Mouse (Mus musculus): ENCODE results near the gene St6gal1. TPM values are rescaled to one million over a fixed set of nuclear protein-coding genes. Genes with fewer than 3 reads are reported as not detected.

Gene St6gal1
- total RNA-seq, 2 experiments from 2014 or later = 3.2 to 7.5 TPM

DNA sequence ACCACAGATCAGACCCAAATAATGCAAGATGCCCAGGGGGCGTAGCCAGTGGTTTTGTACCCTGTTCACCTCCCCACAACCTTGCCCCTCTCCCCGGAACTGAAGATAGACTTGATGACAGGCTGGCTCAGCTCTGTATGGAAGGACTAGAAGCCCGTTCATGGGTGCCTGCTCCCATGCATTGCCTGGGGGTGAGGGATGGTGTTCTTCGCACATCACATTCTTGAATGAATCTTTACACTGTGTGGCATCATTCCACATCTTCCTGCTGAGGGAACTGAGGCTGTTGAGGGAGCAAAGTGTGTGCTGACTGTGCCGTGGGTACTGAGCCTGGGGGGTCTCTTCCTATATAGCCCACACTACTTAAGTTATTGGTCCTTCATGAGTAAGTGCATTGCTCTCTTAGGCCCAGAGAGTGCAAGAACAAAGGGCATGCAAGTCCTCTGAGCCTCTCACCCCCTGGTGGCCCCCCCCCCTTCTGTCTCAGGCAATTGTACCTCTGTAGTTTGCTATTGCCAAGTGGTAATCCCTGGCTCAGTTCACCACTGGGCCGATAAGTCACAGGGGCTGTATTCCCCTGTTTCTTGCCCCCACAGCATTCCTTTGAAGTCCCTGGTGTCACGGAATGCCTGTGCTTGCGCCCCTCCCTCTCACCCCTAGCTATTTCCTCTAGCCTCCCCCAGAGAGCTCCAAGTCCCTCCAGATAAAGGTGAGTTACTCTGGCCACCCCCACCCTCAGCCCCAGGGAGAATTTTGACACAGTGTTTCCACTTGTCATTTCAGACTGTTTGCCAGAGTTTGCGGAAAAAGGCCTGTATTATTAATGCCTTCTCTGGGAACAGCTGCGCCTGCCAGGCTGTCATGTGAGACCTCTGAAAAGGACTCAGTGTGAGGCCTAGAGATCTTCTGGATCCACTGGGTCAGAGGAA is 45.7 kb downstream of the St6gal1 start:
- ATAC-seq (replicated peaks; ENCODE audit: low FRiP score, poor library complexity, severe bottlenecking) = no peak

DNA sequence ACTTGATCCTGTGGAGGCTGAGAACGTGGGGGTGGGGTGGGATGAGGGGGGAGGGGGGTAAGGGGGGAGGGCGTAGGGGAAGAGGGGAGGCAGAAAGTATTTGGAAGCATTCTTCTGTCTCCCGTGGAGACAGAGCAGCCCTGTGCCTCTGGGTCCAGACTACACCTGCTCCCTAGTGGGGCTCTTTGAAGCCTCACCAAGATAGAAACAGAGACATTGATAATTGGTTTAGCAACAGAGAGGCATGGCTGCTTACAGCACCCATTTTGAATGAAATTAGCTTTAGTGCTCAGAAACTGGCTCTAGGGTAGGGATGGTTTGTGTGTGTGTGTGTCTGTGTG is 46.3 kb downstream of the St6gal1 start:
- no peak for ATAC-seq (replicated peaks; ENCODE audit: low FRiP score, poor library complexity, severe bottlenecking)

DNA sequence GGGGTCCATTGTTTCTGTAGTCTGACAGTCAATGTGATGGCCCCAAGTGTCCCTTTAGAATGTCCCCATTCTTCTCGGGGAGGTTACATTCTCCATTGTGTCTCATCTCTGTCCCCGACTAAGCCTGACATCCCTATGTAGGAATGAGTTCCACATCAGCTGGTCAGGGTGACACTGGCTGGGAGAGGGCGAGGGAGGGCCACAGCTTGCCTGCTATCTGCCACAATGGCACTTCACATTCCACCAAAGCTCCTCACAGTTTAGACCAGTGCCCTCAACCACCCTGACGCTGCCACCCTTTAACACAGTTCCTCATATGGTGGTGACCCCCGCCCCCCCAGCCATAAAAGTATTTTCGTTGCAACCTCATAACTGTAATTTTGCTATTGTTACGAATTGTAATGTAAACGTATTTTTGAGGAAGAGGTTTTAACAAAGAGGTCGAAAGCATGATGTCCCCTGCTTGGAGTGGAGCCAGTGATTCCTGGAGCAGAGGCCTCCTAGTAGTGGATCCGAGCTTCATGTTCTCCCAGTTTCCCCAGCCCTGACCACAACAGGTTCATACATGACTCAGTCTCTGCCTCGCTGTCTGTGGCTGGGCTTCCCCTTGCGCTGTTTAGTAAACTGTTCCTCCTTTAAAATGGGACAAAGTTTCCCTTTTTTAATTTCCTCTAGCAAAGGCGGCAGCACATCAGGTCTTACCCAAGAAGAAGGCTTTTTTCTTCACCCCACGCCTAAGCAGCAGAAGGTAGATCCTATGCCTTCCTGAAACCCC is 47.4 kb downstream of the St6gal1 start:
- no peak for ATAC-seq (replicated peaks; ENCODE audit: low FRiP score, poor library complexity, severe bottlenecking)

- ATAC-seq (replicated peaks; ENCODE audit: low FRiP score, poor library complexity, severe bottlenecking) = no peak
Measured at GRCm38 (mm10) chr16:23272521-23273230, 48.1 kb downstream of the St6gal1 start.

GRCm38 (mm10) chr16:23274005-23274404 is 49.5 kb downstream of the St6gal1 start:
- no peak for ATAC-seq (replicated peaks; ENCODE audit: low FRiP score, poor library complexity, severe bottlenecking)

- no peak for ATAC-seq (replicated peaks; ENCODE audit: low FRiP score, poor library complexity, severe bottlenecking)
Measured at GRCm38 (mm10) chr16:23274606-23275310, 50.2 kb downstream of the St6gal1 start.

DNA sequence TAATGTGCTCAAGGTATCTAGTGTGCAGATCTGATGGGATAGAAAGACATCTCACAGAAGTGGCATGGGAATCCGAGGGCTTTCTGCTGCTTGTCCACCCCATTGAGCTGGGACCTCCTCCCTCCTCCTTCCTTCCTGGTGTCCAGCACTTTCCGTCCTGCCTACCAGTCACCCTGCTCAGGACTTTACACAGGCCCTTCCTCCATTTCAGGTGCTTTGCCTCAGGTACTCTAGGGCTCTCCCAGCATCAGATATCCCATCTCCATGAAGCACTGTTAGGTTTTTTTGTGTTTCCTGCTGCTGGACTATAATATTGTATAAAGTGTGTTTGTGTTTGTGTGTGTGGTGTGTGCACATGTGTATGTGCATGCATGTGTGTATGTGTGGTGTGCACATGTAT is 51.1 kb downstream of the St6gal1 start:
- ATAC-seq (replicated peaks; ENCODE audit: low FRiP score, poor library complexity, severe bottlenecking) = no peak

GRCm38 (mm10) chr16:23279879-23280741 is 55.6 kb downstream of the St6gal1 start:
- no peak for ATAC-seq (replicated peaks; ENCODE audit: low FRiP score, poor library complexity, severe bottlenecking)

GRCm38 (mm10) chr16:23280742-23281090 is 56.2 kb downstream of the St6gal1 start:
- ATAC-seq (replicated peaks; ENCODE audit: low FRiP score, poor library complexity, severe bottlenecking) = no peak

DNA sequence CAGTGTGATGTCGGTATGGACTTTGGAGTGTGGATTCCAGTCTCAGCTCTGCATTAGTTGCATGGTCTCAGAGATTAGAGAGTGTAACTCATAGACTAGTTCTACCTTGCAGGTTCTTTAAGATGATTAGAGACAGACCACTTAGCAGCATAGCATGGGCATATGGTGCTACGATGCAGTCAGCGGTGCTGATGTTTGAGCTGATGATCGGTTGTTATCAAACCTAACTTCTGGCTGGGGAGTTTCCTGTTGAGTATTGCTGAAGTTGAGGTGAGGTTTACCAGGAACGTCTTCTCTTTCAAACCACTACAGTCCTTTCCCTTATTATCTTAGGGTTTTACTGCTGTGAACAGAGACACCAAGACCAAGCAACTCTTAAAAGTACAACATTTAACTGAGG is 57.7 kb downstream of the St6gal1 start:
- no peak for ATAC-seq (replicated peaks; ENCODE audit: low FRiP score, poor library complexity, severe bottlenecking)

DNA sequence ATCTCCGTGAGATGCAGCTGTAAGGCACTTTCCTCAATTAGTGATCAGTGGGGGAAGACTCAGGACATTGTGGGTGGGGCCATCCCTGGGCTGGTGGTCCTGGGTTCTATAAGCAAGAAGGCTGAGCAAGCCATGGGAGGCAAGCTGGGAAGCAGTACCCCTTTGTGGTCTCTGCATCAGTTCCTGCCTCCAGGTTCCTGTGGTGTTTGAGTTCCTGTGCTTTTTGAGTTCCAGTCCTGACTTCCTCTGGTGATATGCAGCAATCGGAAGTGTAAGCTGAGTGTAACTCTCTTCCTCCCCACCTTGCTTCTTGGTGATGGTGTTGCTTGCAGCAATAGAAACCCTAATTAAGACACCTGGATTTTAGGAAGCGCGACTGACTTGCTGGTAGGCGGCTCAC is 58.4 kb downstream of the St6gal1 start:
- ATAC-seq (replicated peaks; ENCODE audit: low FRiP score, poor library complexity, severe bottlenecking) = no peak

DNA sequence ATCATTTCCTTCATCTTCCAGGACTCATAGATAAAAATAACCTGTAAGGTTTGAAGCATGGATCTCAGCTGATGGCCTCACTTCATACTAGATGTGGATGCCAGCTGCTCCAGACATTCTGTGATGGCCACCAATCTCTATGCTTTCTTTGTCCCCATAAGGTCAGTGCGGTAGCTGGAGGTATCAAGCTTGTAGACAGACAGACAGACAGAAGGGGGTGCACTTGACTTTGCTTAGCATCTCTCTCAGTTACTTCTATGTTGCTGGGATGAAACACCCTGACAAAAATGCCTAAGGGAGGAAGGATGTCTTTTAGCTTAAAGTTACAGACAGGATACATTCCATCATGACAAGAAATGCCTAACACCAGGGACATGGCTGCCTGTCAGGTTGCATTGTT is 59.1 kb downstream of the St6gal1 start:
- no peak for ATAC-seq (replicated peaks; ENCODE audit: low FRiP score, poor library complexity, severe bottlenecking)

DNA sequence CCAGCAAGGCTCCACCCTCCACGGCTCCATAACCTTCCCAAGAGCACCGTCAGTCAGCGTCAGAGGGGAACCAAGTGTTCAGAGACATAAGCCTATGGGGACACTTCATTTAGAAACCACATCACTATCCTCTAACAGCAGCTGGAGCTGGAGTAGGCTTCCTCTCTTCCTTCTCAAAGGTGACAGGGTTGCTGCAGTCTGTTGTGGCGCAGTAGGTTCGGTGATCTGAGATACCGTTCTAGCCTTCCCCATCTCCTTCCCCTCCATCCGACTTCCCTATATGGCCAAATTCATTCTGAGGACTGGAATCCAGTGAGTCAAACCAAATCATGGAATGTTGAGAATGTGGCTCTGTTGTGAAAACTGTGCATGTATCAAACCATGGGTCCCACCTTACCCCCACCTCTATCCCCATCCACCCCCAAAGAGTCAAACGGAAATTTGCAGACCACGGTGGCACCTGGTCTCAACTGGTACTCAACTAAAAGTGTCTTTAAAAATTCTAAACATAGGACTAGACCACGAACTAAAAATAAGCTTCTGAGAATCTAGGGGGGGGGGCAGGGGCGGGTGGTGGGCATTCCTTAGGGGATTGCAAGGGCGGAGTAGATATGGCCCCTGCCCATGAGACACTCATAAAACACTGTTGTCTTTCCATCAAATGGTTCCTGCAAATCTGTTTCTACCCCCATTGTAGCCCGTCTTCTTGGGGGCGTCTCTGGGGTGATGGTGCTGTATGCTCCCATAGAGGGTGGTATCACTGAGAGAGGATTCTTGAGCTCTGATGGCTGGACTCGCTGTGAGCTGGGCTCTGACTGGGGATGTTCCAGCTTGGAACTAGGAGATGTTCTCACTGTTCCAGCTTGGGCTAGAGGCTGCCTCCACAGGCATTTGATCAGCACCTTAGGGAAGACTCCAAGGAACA is 60.2 kb downstream of the St6gal1 start:
- no peak for ATAC-seq (replicated peaks; ENCODE audit: low FRiP score, poor library complexity, severe bottlenecking)

DNA sequence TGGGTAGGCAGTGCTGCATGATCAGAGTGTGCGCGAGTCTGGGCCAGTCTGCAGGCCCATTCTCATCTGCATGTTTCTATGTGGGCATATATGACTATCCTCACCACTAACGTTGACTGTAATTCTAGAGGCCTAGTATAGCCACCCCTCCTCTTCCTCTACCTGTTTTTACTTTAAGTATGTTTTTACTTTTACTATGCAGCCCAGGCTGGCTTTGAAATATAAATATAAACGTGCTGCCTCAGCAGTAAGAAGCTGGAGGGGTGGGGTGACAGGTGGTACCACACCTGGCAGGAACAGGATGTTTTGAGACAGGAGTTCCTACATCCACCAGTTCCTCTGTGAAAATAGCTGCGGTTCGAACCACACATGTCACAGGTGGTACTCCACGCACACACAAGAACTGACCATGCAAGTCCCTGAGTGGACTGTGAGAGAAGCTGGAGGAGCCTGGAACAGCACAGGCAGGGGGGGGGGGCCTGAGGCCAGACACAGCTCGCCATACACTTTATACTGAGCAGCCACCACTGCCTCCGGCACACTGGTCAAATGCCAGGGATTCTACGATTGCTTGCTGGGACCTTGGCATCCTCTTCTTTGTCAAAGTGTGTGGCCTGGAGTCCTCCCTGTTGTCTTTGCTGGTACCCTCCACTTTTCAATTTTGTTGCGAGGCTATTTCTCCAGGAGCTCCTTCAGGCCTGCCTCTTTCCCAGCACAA is 62.0 kb downstream of the St6gal1 start:
- ATAC-seq (replicated peaks; ENCODE audit: low FRiP score, poor library complexity, severe bottlenecking) = no peak

DNA sequence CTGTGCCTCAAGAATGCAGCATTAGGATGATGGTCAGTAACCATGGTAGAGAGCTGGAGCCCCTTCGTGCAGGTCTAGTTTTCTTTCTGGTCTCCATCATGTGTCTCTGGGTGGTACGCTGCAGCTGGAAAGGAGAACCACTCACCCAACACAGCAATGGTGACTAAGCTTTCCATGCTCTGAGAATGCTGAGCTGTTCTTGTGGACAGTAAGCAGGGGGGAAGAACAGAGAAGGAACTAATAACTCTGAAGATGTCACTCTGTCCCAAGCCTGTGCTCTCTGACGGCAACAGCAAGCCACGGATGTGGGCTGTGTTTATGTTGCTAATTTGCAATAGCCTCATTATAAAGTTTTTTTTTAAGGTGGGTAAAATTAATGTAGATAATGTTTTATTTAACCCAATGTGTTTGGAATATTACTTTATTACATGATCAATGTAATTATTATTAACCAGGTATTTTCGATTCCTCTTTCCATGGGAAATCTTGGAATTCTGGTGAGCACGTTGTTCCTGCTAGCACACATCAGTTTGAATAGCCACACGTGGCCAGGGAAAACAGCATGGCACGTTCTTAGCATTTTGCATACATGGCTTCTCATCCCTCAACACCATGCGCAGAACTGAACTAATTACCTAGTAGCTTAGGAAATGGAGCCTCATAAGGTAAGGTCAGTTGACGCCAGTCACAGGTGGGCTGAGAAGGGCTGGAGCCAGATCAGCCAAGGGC is 62.9 kb downstream of the St6gal1 start:
- ATAC-seq (replicated peaks; ENCODE audit: low FRiP score, poor library complexity, severe bottlenecking) = no peak

- ATAC-seq (replicated peaks; ENCODE audit: low FRiP score, poor library complexity, severe bottlenecking) = no peak
Measured at GRCm38 (mm10) chr16:23288103-23288502, 63.6 kb downstream of the St6gal1 start.

- no peak for ATAC-seq (replicated peaks; ENCODE audit: low FRiP score, poor library complexity, severe bottlenecking)
Measured at GRCm38 (mm10) chr16:23289424-23289823, 64.9 kb downstream of the St6gal1 start.

Measured in erythroid progenitor cell, adult 5-6 weeks (primary cell).